Mouse (Mus musculus): ENCODE measurements around the gene Rbm8a2. TPM values are rescaled to one million over a fixed set of nuclear protein-coding genes. Genes with fewer than 3 reads are reported as not detected.

Rbm8a2 gene
- not detected for total RNA-seq (2023)

DNA sequence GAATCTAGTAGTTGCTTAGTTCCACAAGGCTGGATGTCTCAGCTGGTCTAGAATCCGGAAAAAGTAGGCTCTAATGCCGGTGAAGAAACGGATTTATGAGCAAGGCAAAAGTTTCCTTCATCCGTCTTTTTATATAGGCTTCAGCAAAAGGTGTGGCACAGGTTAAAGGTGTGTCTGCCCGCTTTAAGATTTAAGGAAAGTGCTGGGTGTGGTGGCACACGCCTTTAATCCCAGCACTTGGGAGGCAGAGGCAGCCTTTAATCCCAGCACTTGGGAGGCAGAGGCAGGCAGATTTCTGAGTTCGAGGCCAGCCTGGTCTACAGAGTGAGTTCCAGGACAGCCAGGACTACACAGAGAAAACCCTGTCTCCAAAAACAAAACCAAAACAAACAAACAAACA is at the start of gene Rbm8a2:
Gene Rbm8a2 (minus strand): TSS at position 101 of the 400 bp plus-strand sequence.

Other genes starting within 250 kb of the Rbm8a2 start
- 1 to 10 TPM; 2.7 to 3.0 TPM for gene Exo1, start 98.5 kb downstream of the Rbm8a2 start, total RNA-seq (2023)
- gene Gm38100, start 58.8 kb downstream of the Rbm8a2 start, total RNA-seq (2023): not detected

All from T-cell, adult 66 days (primary cell).